Mouse (Mus musculus) splenic B cell, adult 2 months (primary cell): Measurements from ENCODE around the gene Lpar2.

Experiments
- DNase-seq: peaks from one replicate; pipeline ENCODE4 v3.0.0-alpha.2; 2011; ENCODE audit warnings: low read depth, low spot score
- H3K27me3 ChIP-seq: 2 replicates; pipeline ENCODE4 v1.6.1; 2012; ENCODE audit warnings: mild to moderate bottlenecking, low read length, moderate library complexity, mixed read lengths; ENCODE audit not compliant: control insufficient read depth, poor library complexity, insufficient read depth, severe bottlenecking
- H3K36me3 ChIP-seq: 2 replicates; pipeline ENCODE4 v1.6.1; 2012; ENCODE audit warnings: mild to moderate bottlenecking, low read length, moderate library complexity, mixed read lengths; ENCODE audit not compliant: control insufficient read depth, poor library complexity, insufficient read depth, severe bottlenecking

Gene Lpar2

GRCm38 (mm10) chr8:69799261-69799660 is 23.0 kb upstream of the Lpar2 start:
- Histone ChIP-seq H3K27me3 (no peaks in the 10 kb centered on the region), H3K36me3 (peaks cover 14% of the 10 kb centered on the region)
- no peak for DNase-seq

- H3K36me3 ChIP-seq, result peaks cover 14% of the 10 kb centered on the region
- H3K27me3 ChIP-seq, result no peaks in the 10 kb centered on the region
- no peak for DNase-seq
Measured at GRCm38 (mm10) chr8:69799946-69800345, 22.3 kb upstream of the Lpar2 start.

- Histone ChIP-seq H3K27me3 (no peaks in the 10 kb centered on the region), H3K36me3 (peaks cover 15% of the 10 kb centered on the region)
- DNase-seq, result no peak
Measured at GRCm38 (mm10) chr8:69801796-69802195, 20.4 kb upstream of the Lpar2 start.

- no peaks in the 10 kb centered on the region for H3K27me3 ChIP-seq
- peaks cover 15% of the 10 kb centered on the region for H3K36me3 ChIP-seq
- DNase-seq, result no peak
Measured at GRCm38 (mm10) chr8:69802216-69802615, 20.0 kb upstream of the Lpar2 start.

- Histone ChIP-seq H3K36me3 (peaks cover 13% of the 10 kb centered on the region), H3K27me3 (no peaks in the 10 kb centered on the region)
- DNase-seq, result no peak
Measured at GRCm38 (mm10) chr8:69803366-69803765, 18.9 kb upstream of the Lpar2 start.

- no peak for DNase-seq
- H3K36me3 ChIP-seq, result peaks cover 5% of the 10 kb centered on the region
- no peaks in the 10 kb centered on the region for H3K27me3 ChIP-seq
Measured at GRCm38 (mm10) chr8:69804537-69804936, 17.7 kb upstream of the Lpar2 start.

- peaks cover 6% of the 10 kb centered on the region for H3K36me3 ChIP-seq
- no peak for DNase-seq
- no peaks in the 10 kb centered on the region for H3K27me3 ChIP-seq
Measured at GRCm38 (mm10) chr8:69805086-69805485, 17.1 kb upstream of the Lpar2 start.

- DNase-seq, result no peak
- H3K27me3 ChIP-seq, result no peaks in the 10 kb centered on the region
- peaks cover 7% of the 10 kb centered on the region; the same call in 1 of the 2 replicates for H3K36me3 ChIP-seq
Measured at GRCm38 (mm10) chr8:69805491-69805890, 16.7 kb upstream of the Lpar2 start.

GRCm38 (mm10) chr8:69807236-69807635 is 15.0 kb upstream of the Lpar2 start:
- no peaks in the 10 kb centered on the region for H3K27me3 ChIP-seq
- no peak for DNase-seq
- peaks cover 18% of the 10 kb centered on the region for H3K36me3 ChIP-seq

- no peaks in the 10 kb centered on the region for H3K27me3 ChIP-seq
- peak; percentile 91 for DNase-seq
Measured at GRCm38 (mm10) chr8:69808094-69808863, 13.9 kb upstream of the Lpar2 start, which contains the start of gene Gmip. TSS of gene Gmip (plus strand) at chr8:69808679.

GRCm38 (mm10) chr8:69808864-69809403 is 13.3 kb upstream of the Lpar2 start:
- peak; percentile 72 for DNase-seq

More at GRCm38 (mm10) chr8:69808094-69808863, 13.9 kb upstream of the Lpar2 start, which contains the start of gene Gmip:
- H3K36me3 ChIP-seq, result peaks cover 20% of the 10 kb centered on the region

GRCm38 (mm10) chr8:69809820-69810219 is 12.4 kb upstream of the Lpar2 start:
- Histone ChIP-seq H3K36me3 (peaks cover 29% of the 10 kb centered on the region), H3K27me3 (no peaks in the 10 kb centered on the region)
- DNase-seq, result no peak

More at GRCm38 (mm10) chr8:69808864-69809403, 13.3 kb upstream of the Lpar2 start:
- Histone ChIP-seq H3K36me3 (peaks cover 23% of the 10 kb centered on the region), H3K27me3 (no peaks in the 10 kb centered on the region)

- no peak for DNase-seq
- no peaks in the 10 kb centered on the region for H3K27me3 ChIP-seq
- H3K36me3 ChIP-seq, result peaks cover 37% of the 10 kb centered on the region
Measured at GRCm38 (mm10) chr8:69814881-69815280, 7.3 kb upstream of the Lpar2 start.

GRCm38 (mm10) chr8:69815396-69815795 is 6.8 kb upstream of the Lpar2 start:
- DNase-seq, result no peak

GRCm38 (mm10) chr8:69820466-69820865 is 1.8 kb upstream of the Lpar2 start:
- Histone ChIP-seq H3K36me3 (peaks cover 8% of the 10 kb centered on the region), H3K27me3 (no peaks in the 10 kb centered on the region)
- DNase-seq, result no peak

More at GRCm38 (mm10) chr8:69815396-69815795, 6.8 kb upstream of the Lpar2 start:
- no peaks in the 10 kb centered on the region for H3K27me3 ChIP-seq
- peaks cover 34% of the 10 kb centered on the region for H3K36me3 ChIP-seq
